Mouse (Mus musculus) MEL (cell line): ENCODE results near the gene Brd7. TPM values are rescaled to one million over a fixed set of nuclear protein-coding genes. Genes with fewer than 3 reads are reported as not detected.

Source experiments
- DNase-seq: peaks from one replicate; pipeline ENCODE4 v3.0.0; 2011; ENCODE audit warnings: low read depth, low spot score
- H3K27ac ChIP-seq: 2 replicates; pipeline ENCODE4 v1.5.1; 2012; ENCODE audit warnings: low read depth, mild to moderate bottlenecking, control low read depth, low read length, moderate library complexity; ENCODE audit not compliant: control insufficient read depth
- H3K27me3 ChIP-seq, 2 experiments: fragments of 150-350 bp in 1 of 2; sonication (generic) in 1 of 2; 2 replicates each; pipeline ENCODE4 v1.6.1; 2012; ENCODE audit warnings: low read length in 2 of 2, mild to moderate bottlenecking in 2 of 2, improper control_type of control experiment in 1 of 2, moderate library complexity in 1 of 2; ENCODE audit not compliant: insufficient read depth in 2 of 2, control insufficient read depth in 1 of 2
- H3K36me3 ChIP-seq, 2 experiments: 2 replicates each; pipeline ENCODE4 v1.6.1; 2012 to 2014; ENCODE audit warnings: low read length in 2 of 2, improper control_type of control experiment in 1 of 2, inconsistent platforms in 1 of 2, mild to moderate bottlenecking in 1 of 2; ENCODE audit not compliant: insufficient read depth in 2 of 2, control insufficient read depth in 1 of 2
- H3K4me1 ChIP-seq, 2 experiments: fragments of 150-350 bp in 1 of 2; sonication (generic) in 1 of 2; 2 replicates each; pipeline ENCODE4 v1.6.1; 2012; ENCODE audit warnings: low read length in 2 of 2, improper control_type of control experiment in 1 of 2, mild to moderate bottlenecking in 1 of 2; ENCODE audit not compliant: insufficient read depth in 2 of 2, control insufficient read depth in 1 of 2
- H3K4me3 ChIP-seq, 2 experiments: fragments of 150-350 bp in 1 of 2; sonication (generic) in 1 of 2; 2 replicates each; pipeline ENCODE4 v1.5.1; 2012; ENCODE audit warnings: low read depth in 2 of 2, low read length in 2 of 2, mild to moderate bottlenecking in 2 of 2, moderate library complexity in 2 of 2, control low read depth in 1 of 2, improper control_type of control experiment in 1 of 2; ENCODE audit not compliant: control insufficient read depth in 1 of 2, insufficient read depth in 1 of 2
- H3K79me2 ChIP-seq: 2 replicates; pipeline ENCODE4 v1.6.1; 2012; ENCODE audit warnings: mild to moderate bottlenecking, low read length, moderate library complexity; ENCODE audit not compliant: control insufficient read depth, poor library complexity, insufficient read depth
- H3K9ac ChIP-seq: 2 replicates; pipeline ENCODE4 v1.6.1; 2012; ENCODE audit warnings: low read depth, mild to moderate bottlenecking, control low read depth, low read length, moderate library complexity; ENCODE audit not compliant: control insufficient read depth, poor library complexity, severe bottlenecking
- H3K9me3 ChIP-seq: fragments of 150-350 bp; sonication (generic); replicated peaks from 2 replicates; pipeline ENCODE4 v1.6.1; 2012; ENCODE audit warnings: mild to moderate bottlenecking, low read length, improper control_type of control experiment, moderate library complexity; ENCODE audit not compliant: insufficient read depth
- CHD1 ChIP-seq: IDR thresholded peaks from 2 replicates; pipeline ENCODE4 v1.6.1; 2012; ENCODE audit warnings: low read depth, mild to moderate bottlenecking, inconsistent platforms, low read length, improper control_type of control experiment
- CTCF ChIP-seq, 3 experiments: IDR thresholded peaks in 2 of 3; conservative IDR thresholded peaks in 1 of 3; 2 replicates each; pipeline ENCODE4 v1.5.1; 2011 to 2012; ENCODE audit warnings: low read length in 3 of 3, low read depth in 2 of 3, mild to moderate bottlenecking in 2 of 3, improper control_type of control experiment in 1 of 3, inconsistent platforms in 1 of 3, mixed read lengths in 1 of 3, moderate library complexity in 1 of 3; ENCODE audit not compliant: control insufficient read depth in 1 of 3, insufficient read depth in 1 of 3, poor library complexity in 1 of 3, severe bottlenecking in 1 of 3
- ELF1 ChIP-seq: IDR thresholded peaks from 2 replicates; pipeline ENCODE4 v1.6.1; 2014; ENCODE audit warnings: low read depth, mild to moderate bottlenecking, inconsistent platforms, low read length, improper control_type of control experiment, moderate library complexity
- EP300 ChIP-seq, 2 experiments: IDR thresholded peaks; 2 replicates each; pipeline ENCODE4 v1.6.1; 2011; ENCODE audit warnings: improper control_type of control experiment in 2 of 2, low read length in 2 of 2, low read depth in 1 of 2, mild to moderate bottlenecking in 1 of 2
- ETS1 ChIP-seq: IDR thresholded peaks from 2 replicates; pipeline ENCODE4 v1.6.1; 2012; ENCODE audit warnings: low read depth, mild to moderate bottlenecking, inconsistent platforms, low read length, improper control_type of control experiment, moderate library complexity
- GATA1 ChIP-seq: IDR thresholded peaks from 2 replicates; pipeline ENCODE4 v1.6.1; 2011; ENCODE audit warnings: low read depth, low read length, improper control_type of control experiment
- HCFC1 ChIP-seq: IDR thresholded peaks from 2 replicates; pipeline ENCODE4 v1.6.1; 2012; ENCODE audit warnings: low read depth, mild to moderate bottlenecking, inconsistent platforms, low read length, improper control_type of control experiment, moderate library complexity
- KAT2A ChIP-seq: conservative IDR thresholded peaks from 2 replicates; pipeline ENCODE4 v1.6.1; 2012; ENCODE audit warnings: low read depth, low read length, improper control_type of control experiment, inconsistent platforms
- MAX ChIP-seq: IDR thresholded peaks from 2 replicates; pipeline ENCODE4 v1.6.1; 2011; ENCODE audit warnings: low read length, improper control_type of control experiment
- MXI1 ChIP-seq: IDR thresholded peaks from 2 replicates; pipeline ENCODE4 v1.6.1; 2011; ENCODE audit warnings: mild to moderate bottlenecking, low read depth, low read length, improper control_type of control experiment
- MYB ChIP-seq: IDR thresholded peaks from 2 replicates; pipeline ENCODE4 v1.6.1; 2011; ENCODE audit warnings: mild to moderate bottlenecking, low read depth, low read length, improper control_type of control experiment
- MYC ChIP-seq: IDR thresholded peaks from 2 replicates; pipeline ENCODE4 v1.6.1; 2011; ENCODE audit warnings: low read depth, mild to moderate bottlenecking, low read length, improper control_type of control experiment, moderate library complexity
- NELFE ChIP-seq: IDR thresholded peaks from 2 replicates; pipeline ENCODE4 v1.6.1; 2011; ENCODE audit warnings: low read depth, low read length, improper control_type of control experiment
- NRF1 ChIP-seq: IDR thresholded peaks from 2 replicates; pipeline ENCODE4 v1.6.1; 2014; ENCODE audit warnings: low read depth, mild to moderate bottlenecking, inconsistent platforms, low read length, improper control_type of control experiment, moderate library complexity; ENCODE audit not compliant: poor library complexity, insufficient read depth, severe bottlenecking
- POLR2A ChIP-seq, 2 experiments: IDR thresholded peaks; 2 replicates each; pipeline ENCODE4 v1.6.1; 2011 to 2012; ENCODE audit warnings: low read length in 2 of 2, mild to moderate bottlenecking in 2 of 2, control low read depth in 1 of 2, improper control_type of control experiment in 1 of 2, low read depth in 1 of 2, moderate library complexity in 1 of 2; ENCODE audit not compliant: control insufficient read depth in 1 of 2, insufficient read depth in 1 of 2, poor library complexity in 1 of 2
- SIN3A ChIP-seq: IDR thresholded peaks from 2 replicates; pipeline ENCODE4 v1.6.1; 2012; ENCODE audit warnings: low read length, improper control_type of control experiment, inconsistent platforms
- SMC3 ChIP-seq: IDR thresholded peaks from 2 replicates; pipeline ENCODE4 v1.6.1; 2011; ENCODE audit warnings: low read depth, low read length, improper control_type of control experiment
- TAL1 ChIP-seq: IDR thresholded peaks from 2 replicates; pipeline ENCODE4 v1.6.1; 2012; ENCODE audit warnings: mild to moderate bottlenecking, inconsistent platforms, low read length, moderate library complexity, mixed read lengths
- TBP ChIP-seq: IDR thresholded peaks from 2 replicates; pipeline ENCODE4 v1.8.0; 2011; ENCODE audit warnings: low read depth, low read length, improper control_type of control experiment
- TCF12 ChIP-seq: IDR thresholded peaks from 2 replicates; pipeline ENCODE4 v1.6.1; 2014; ENCODE audit warnings: low read depth, mild to moderate bottlenecking, inconsistent platforms, low read length, improper control_type of control experiment, moderate library complexity
- UBTF ChIP-seq: IDR thresholded peaks from 2 replicates; pipeline ENCODE4 v1.6.1; 2012; ENCODE audit warnings: low read depth, mild to moderate bottlenecking, inconsistent platforms, low read length, improper control_type of control experiment, moderate library complexity, borderline replicate concordance; ENCODE audit not compliant: insufficient read depth
- ZC3H11A ChIP-seq: IDR thresholded peaks from 2 replicates; pipeline ENCODE4 v1.6.1; 2012; ENCODE audit warnings: low read depth, mild to moderate bottlenecking, inconsistent platforms, low read length, improper control_type of control experiment
- ZMIZ1 ChIP-seq: IDR thresholded peaks from 2 replicates; pipeline ENCODE4 v1.6.1; 2012; ENCODE audit warnings: low read depth, mild to moderate bottlenecking, inconsistent platforms, low read length, improper control_type of control experiment, moderate library complexity
- polyA plus RNA-seq, 2 experiments: library from polyadenylated mRNA; stranded (reverse) in 1 of 2; unstranded in 1 of 2; fragments of >175 nt in 1 of 2; fragments of >200 nt in 1 of 2; gene quantifications; 2 replicates each; pipeline versions ENCODE4 v1.2.1 to v1.2.4; 2012; ENCODE audit warnings: low replicate concordance in 2 of 2, low read depth in 1 of 2; ENCODE audit not compliant: insufficient read length in 2 of 2, insufficient read depth in 1 of 2, missing spikeins in 1 of 2
- total RNA-seq: library from RNA; depleted of rRNA; stranded (reverse); fragments of 300-350 nt; gene quantifications from 2 replicates; pipeline ENCODE4 v1.2.3, GENCODE M21; 2012

Gene Brd7
- total and polyA plus RNA-seq, 3 experiments, result 40.0 to 192 (median 89.0) TPM

DNA sequence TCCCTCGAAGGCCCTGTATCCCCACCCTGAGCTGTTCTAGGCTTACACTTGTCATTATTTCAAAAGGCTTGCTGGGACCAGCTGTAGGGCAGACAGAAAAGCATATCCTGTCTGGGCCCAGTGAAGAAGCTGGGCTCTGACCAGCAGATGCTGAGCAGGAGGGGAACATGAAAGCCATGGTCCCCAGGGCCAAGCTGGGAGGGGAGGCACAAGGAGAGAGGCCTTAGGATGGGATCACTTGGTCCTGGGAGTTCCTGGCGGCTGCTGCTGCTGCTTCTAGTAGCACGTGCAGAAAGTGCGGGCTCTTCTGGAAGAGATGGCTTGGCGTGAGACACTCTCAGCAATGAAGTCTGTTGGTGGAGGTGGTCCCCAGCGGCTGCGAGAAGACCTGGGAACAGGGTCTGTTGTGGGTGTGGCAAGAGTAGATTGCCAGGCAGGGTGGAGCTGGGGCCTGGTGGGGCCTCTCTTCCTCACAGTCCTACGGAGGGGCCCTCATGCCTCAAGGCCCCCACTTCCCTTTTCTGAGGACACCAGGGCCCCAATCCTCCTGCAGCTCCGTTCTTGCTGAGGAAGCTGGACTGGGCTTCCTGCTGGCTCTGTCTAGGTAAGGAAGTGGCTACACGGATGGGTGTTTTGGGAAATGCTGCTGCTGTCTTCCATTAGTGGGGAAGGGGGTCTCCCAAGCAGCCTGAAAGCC lies 61.9 kb downstream of the Brd7 start (continued):
- TF ChIP-seq HCFC1 (peak; percentile 53; the same call in 1 of the 2 replicates), MAX (peak; percentile 75; the same call in 1 of the 2 replicates), ELF1 (peak; percentile 76), UBTF (no peak)

DNA sequence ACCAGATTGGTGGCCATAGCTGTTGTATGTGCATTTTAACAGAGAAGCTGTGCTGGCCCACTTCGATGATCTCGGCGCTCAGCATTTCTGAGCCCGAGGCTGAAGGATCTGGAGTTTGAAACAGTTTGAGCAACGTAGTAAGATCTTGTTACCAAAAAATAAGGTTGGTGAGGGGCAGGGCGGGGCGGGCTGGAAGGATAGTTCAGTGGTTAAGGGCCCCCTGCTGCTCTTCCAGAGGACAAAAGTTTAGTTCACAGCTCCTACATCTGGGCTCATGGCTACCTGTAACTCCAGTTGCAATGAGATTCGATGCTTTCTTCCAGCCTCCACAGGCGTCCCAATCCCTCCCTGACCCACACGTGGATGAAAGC lies 63.3 kb downstream of the Brd7 start:
- DNase-seq, result no peak
- H3K4me1 ChIP-seq, result peaks cover 24 to 64% of the 10 kb centered on the region in 2 experiments
- no peak for TF ChIP-seq NRF1
- TF ChIP-seq KAT2A, result no peak
- TF ChIP-seq MYC, result no peak
- no peak for TF ChIP-seq MAX
- TF ChIP-seq MXI1, result 0 out of 2 replicates have a peak, but pooled peaks have one; percentile 7
- TF ChIP-seq ELF1, result no peak
- no peak for TF ChIP-seq CTCF (IDR thresholded peaks at IDR 0.05 in 2 of 3, conservative IDR thresholded peaks at IDR 0.05 in 1 of 3; ENCODE audit: control insufficient read depth in 1 of 3, insufficient read depth in 1 of 3, low read depth in 2 of 3, low read length in 3 of 3, poor library complexity in 1 of 3, severe bottlenecking in 1 of 3)
- TF ChIP-seq CHD1, result peak; percentile 93; the same call in 1 of the 2 replicates
- TF ChIP-seq, all 39 proteins: peak for 2
- peaks cover 73% of the 10 kb centered on the region for H3K79me2 ChIP-seq
- peaks cover 10 to 62% of the 10 kb centered on the region in 2 experiments for H3K36me3 ChIP-seq
- peak overlapping the region; percentile 62 for H3K9ac ChIP-seq
- peak overlapping the region; percentile 94 for H3K27ac ChIP-seq
- H3K4me3 ChIP-seq, result no peak overlapping the region
- no peaks in the 10 kb centered on the region for H3K9me3 ChIP-seq
- H3K27me3 ChIP-seq, result no peaks in the 10 kb centered on the region

DNA sequence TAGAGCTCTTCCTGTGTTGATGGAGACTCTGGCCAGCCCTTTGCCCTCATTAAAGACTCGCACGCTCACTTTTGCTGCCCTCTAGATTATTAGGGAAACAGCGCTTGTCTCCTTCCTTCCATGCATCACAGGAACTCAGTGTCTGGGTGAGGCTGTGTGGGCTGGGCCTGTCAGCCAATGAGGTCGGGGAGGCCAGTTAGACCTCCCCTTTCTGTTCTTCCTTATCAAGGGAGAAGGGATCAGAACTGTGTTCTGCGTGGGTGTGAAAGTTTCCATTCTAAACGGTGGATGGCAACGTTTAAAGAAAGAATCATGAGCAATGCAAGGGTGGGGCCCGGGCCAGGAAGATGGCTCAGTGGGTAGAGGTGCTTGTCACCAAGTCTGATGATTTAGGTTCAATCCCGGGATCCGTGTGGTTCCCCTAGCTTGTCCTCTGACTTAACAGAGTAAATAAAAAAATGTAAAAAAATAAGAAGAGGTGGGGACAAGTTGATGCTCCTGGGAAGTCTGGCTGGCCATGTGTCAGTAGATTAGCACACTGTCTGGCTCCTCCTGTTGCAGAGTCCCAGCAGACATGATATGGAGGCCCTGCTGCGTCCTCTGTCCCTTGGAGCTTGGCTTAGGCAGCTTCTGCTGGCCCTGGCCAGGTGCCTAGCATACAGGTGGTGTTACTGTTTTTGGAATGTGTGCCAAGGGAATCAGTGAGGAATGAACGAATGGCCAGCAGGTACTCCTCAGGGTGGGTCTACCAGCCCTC lies 63.8 kb downstream of the Brd7 start:
- Histone ChIP-seq H3K36me3 (peaks cover 10 to 64% of the 10 kb centered on the region in 2 experiments), H3K4me3 (no peak overlapping the region), H3K27ac (peak overlapping the region; percentile 94), H3K79me2 (peaks cover 72% of the 10 kb centered on the region), H3K9ac (peak overlapping the region; percentile 62), H3K4me1 (peaks cover 26 to 69% of the 10 kb centered on the region in 2 experiments), H3K27me3 (no peaks in the 10 kb centered on the region), H3K9me3 (no peaks in the 10 kb centered on the region)
- peak; percentile 95 for DNase-seq
- TF ChIP-seq ETS1 (peak; percentile 72), EP300 (IDR thresholded peaks at IDR 0.05; ENCODE audit: low read depth in 1 of 2, low read length in 2 of 2) (peak in 1 of 2 experiments; percentile 91; a peak in 3 of 4 replicates), TAL1 (peak; percentile 57), TCF12 (peak; percentile 50), NELFE (peak; percentile 49; the same call in 1 of the 2 replicates), CTCF (IDR thresholded peaks at IDR 0.05 in 2 of 3, conservative IDR thresholded peaks at IDR 0.05 in 1 of 3; ENCODE audit: control insufficient read depth in 1 of 3, insufficient read depth in 1 of 3, low read depth in 2 of 3, low read length in 3 of 3, poor library complexity in 1 of 3, severe bottlenecking in 1 of 3) (peak in 1 of 3 experiments; percentile 15; a peak in 1 of 6 replicates), TBP (peak; percentile 68; the same call in 1 of the 2 replicates), SMC3 (no peak), POLR2A (IDR thresholded peaks at IDR 0.05; ENCODE audit: control insufficient read depth in 1 of 2, insufficient read depth in 1 of 2, low read depth in 1 of 2, low read length in 2 of 2, poor library complexity in 1 of 2) (peak in 1 of 2 experiments; percentile 61; a peak in 1 of 4 replicates), ZC3H11A (no peak), ZMIZ1 (no peak; the same call in 1 of the 2 replicates), SIN3A (peak; percentile 78; the same call in 1 of the 2 replicates), GATA1 (peak; percentile 62), MYB (peak; percentile 87)
